Mouse (Mus musculus): ENCODE results near the gene Mamstr. TPM values are rescaled to one million over a fixed set of nuclear protein-coding genes. Genes with fewer than 3 reads are reported as not detected.

The Mamstr gene
- total RNA-seq, 1 experiment from 2014 or later, result 3.5 TPM

DNA sequence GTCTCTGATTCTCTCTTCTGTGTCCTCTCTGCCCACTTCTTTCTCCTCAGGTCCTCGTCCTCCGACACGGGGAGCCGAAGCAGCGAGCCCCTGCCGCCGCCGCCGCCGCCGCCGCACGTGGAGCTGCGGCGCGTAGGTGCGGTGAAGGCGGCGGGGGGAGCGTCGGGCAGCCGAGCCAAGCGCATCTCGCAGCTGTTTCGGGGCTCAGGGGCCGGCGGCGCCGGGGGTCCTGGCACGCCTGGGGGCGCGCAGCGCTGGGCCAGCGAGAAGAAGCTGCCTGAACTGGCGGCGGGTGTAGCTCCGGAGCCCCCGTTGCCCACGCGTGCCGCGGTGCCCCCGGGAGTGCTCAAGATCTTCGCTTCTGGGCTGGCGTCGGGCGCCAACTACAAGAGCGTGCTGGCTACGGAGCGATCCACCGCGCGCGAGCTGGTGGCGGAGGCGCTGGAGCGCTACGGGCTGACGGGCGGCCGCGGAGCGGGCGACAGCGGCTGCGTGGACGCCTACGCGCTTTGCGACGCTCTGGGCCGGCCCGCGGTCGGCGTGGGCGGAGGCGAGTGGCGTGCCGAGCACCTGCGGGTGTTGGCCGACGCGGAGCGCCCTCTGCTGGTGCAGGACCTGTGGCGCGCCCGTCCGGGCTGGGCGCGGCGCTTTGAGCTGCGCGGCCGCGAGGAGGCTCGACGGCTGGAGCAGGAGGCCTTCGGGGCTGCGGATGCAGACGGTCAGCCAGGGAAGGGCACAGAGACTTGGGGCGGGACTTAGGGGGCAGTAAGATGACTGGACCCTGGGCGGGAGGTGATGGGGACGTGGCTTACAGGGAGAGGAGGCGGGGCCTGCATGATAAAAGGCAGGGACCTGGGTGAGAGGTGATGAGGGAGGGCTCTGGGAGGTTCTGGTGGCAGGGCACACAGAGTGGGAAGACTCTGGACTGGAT, 11.1 kb upstream of the Mamstr start:
- peak; percentile 96 for DNase-seq

GRCm38 (mm10) chr7:45630064-45630907, 9.5 kb upstream of the Mamstr start:
- no peak for DNase-seq

DNA sequence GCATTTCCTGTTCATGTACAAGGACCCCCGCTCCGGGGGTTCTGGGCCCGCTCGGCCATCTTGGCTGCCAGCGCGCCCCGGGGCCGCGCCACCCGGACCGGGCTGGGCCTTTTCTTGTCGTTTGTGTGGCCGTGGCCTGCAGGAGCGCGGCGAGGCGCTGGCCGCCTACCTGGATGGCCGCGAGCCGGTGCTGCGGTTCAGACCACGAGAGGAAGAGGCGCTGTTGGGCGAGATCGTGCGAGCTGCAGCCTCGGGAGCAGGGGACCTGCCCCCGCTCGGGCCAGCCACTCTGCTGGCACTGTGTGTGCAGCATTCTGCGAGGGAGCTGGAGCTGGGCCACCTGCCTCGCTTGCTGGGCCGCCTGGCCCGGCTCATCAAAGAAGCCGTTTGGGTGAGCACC, 7.3 kb upstream of the Mamstr start:
- no peak for DNase-seq

DNA sequence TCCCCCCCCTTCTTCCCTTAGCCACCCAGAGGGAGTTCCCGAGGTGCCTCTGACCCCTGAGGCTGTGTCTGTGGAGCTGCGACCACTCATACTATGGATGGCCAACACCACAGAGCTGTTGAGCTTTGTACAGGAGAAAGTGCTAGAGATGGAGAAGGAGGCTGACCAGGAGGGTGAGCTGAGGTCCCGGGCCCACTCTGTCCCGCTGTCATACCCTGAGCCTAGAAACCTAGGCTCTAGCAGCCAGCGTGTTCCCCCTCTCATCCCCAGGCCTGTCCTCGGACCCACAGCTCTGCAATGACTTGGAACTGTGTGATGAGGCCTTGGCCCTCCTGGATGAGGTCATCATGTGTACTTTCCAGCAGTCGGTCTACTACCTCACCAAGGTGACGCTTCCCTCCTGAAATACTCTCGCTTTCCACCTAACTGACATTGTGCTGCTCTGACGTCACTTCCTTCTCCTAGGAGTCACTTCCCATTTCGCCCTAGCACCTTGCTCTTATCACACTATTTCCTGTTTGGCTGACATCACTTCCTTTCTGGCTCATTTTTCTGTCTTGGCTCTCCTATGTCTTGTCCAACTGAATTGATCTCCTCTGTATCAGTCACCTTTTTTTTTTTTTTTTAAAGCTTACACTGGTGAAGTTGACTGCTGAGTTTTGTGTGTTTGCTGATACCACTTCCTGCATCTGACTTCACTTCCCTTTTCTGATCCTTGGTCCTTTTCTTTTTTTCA, 4.7 kb upstream of the Mamstr start:
- DNase-seq, result no peak

GRCm38 (mm10) chr7:45635711-45636688, 3.8 kb upstream of the Mamstr start:
- peak; percentile 69 for DNase-seq

- DNase-seq, result no peak
These were observed 2.1 kb upstream of the Mamstr start for GRCm38 (mm10) chr7:45637710-45638109.

DNA sequence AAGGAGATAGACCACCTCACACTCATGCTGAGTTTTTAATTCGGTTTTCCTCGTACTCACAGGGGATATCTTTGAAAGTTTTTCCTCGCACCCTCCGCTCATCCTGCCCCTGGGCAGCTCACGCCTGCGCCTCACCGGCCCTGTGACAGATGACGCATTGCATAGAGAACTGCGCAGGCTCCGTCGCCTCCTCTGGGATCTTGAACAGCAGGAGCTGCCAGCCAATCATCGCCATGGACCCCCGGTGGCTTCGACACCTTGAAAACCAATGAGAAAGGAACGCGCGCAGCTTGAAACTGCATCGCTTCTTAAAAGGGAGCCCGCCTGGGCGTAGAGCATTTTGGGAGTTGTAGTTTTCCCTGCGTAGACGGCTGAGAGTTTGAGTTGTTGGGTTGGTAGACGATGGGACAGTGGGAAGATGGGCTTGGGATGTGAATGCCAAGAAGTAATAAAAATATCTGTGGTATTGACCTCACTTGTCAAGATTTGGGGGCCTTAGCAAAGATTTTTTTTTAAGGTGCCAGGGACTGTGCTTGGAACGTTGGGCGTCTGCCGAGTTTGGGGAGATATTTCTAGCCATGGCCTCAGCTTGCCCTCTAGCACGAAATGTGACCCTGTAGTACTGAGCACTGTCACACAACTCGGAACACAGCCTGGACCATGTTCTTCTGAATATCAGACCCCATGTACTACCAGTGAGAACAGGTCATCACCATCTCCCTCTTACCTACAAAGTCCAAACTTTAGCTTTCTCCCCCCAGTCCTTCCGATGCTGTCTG, 965 bp upstream of the Mamstr start:
- peak; percentile 92 for DNase-seq

GRCm38 (mm10) chr7:45640191-45640957, 597 bp downstream of the Mamstr start:
- no peak for DNase-seq

GRCm38 (mm10) chr7:45641391-45642040, 1.7 kb downstream of the Mamstr start:
- no peak for DNase-seq

DNA sequence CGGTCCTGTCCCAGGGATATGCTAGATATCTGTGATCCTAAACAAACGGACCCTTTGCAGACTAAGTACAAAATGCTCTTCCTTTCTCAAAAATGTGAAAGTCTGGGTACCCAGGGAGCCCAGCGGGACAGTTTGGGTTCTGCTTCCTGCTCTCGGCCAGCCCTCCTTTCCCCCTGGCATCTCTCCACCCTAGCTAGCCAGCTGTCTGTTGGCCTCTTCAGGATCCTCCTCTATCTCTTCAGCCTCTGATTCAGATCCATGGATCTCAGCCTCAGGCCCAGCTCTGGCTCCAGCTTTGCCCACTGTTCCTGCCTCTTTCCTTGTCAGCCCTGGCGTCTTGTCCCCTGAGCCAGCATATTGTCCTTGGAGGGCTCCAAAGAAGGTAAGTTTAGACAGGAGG, 2.3 kb downstream of the Mamstr start:
- DNase-seq, result no peak

DNA sequence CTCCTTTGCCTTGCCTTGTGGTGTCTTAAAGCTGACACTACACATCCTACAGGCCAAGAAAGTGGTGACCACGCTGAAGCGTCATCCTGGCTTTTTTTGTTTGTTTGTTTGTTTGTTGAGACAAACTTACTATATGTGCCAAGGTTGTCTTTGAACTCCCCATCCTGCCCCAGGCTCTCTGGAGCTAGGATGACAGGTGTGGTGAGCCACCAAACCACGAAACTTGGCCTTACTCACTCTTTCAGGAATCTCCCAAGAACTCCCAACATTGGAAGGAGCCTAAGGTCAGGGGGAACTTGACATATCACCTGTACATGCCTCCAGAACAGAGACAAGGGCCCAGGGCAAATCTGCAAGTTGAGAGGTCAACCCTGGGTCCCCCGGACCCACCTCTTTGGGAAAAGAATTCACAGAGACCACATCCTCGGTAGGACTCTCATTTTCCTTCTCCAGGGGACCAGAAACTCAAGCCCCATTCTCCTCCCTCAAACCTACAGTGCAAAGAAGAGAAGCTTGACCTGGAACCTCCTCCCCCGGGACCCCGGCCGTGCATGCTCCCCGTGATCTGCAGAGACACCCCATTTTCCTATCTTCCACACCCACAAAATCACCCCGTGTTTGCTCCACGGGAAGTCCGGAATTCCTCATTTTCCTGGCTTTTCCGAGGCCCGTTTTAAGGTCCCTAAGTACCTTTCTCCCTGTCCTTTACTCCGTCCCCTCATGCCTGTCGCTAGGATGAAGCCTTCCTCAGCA, 2.9 kb downstream of the Mamstr start:
- no peak for DNase-seq

- DNase-seq, result peak; percentile 96
These were observed 3.8 kb downstream of the Mamstr start for GRCm38 (mm10) chr7:45643441-45644178.

GRCm38 (mm10) chr7:45644183-45644582, 4.4 kb downstream of the Mamstr start:
- no peak for DNase-seq

DNA sequence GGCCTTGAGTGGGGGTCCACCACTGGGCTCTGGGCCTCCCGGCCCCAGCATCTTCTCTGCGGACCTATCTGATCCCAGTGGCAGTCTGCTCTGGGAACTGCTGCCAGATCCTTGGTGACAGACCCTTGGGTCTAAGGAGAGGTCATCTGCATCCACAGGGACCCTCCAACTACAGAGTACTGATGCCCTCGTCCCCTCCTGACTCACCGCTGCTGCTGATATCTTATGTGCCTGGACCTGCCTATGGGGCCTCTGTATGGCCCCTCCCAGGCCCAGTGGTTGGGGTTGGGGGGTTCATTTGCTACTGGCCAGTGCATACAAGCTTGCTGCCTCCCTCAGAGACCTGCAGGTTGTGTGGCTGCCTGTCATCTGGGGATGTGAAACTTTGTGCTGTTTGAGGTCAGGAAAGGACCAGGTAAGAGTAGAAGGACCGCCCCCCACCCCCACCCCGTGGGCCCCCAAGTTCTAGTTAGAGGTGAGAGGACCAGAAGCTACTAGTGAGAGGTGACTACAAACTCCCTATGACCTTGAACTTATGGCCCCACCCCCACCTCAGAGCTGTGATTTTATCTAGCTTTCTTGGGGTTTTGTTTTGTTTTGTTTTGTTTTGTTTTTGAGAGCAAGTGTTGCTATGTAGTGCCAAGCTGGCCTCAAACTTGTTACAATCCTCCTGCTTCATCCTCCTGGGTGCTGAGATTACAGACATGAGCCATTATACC, 5.3 kb downstream of the Mamstr start:
- DNase-seq, result no peak

GRCm38 (mm10) chr7:45645591-45645971, 5.8 kb downstream of the Mamstr start:
- no peak for DNase-seq

GRCm38 (mm10) chr7:45646671-45647070, 6.9 kb downstream of the Mamstr start:
- no peak for DNase-seq

- peak; percentile 51 for DNase-seq
These were observed 9.6 kb downstream of the Mamstr start for GRCm38 (mm10) chr7:45649351-45649750.

All from adrenal gland, postnatal 25 days (tissue).